Mouse (Mus musculus): ENCODE measurements around the gene Best3.

DNA sequence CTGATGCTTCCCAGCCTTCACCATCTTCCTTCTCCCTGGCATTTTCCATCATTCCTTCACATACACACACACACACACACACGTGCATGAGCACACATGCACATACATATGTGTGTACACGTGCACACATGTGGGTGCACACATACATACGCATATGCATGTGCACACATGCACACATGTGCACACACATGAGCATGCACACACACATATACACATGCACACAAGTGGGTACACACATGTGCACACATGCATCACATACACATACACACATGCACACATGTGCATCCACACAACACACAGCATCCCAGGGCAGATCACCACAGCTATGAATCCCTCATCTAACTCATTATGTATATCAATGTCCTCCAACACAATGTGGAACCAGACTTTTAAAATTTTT, 45.0 kb downstream of the Best3 start:
- TF ChIP-seq CTCF (IDR thresholded peaks at IDR 0.05; ENCODE audit: low read depth) (no peak), EP300 (IDR thresholded peaks at IDR 0.05; ENCODE audit: low read depth) (no peak)
